Mouse (Mus musculus) splenic B cell, adult 2 months (primary cell): Measurements from ENCODE around the gene Nova2.

ENCODE experiments used
- DNase-seq: peaks from one replicate; pipeline ENCODE4 v3.0.0-alpha.2; 2011; ENCODE audit warnings: low read depth, low spot score
- H3K27me3 ChIP-seq: 2 replicates; pipeline ENCODE4 v1.6.1; 2012; ENCODE audit warnings: mild to moderate bottlenecking, low read length, moderate library complexity, mixed read lengths; ENCODE audit not compliant: control insufficient read depth, poor library complexity, insufficient read depth, severe bottlenecking
- H3K36me3 ChIP-seq: 2 replicates; pipeline ENCODE4 v1.6.1; 2012; ENCODE audit warnings: mild to moderate bottlenecking, low read length, moderate library complexity, mixed read lengths; ENCODE audit not compliant: control insufficient read depth, poor library complexity, insufficient read depth, severe bottlenecking

Nova2 gene

GRCm38 (mm10) chr7:18925162-18925938 lies at the start of gene Nova2:
TSS of gene Nova2 (plus strand) at chr7:18925888.
- H3K36me3 ChIP-seq = no peaks in the 10 kb centered on the region
- peaks cover 5% of the 10 kb centered on the region for H3K27me3 ChIP-seq
- peak; percentile 76 for DNase-seq

- no peak for DNase-seq
- Histone ChIP-seq H3K36me3 (no peaks in the 10 kb centered on the region), H3K27me3 (no peaks in the 10 kb centered on the region; the same call in 1 of the 2 replicates)
Measured at GRCm38 (mm10) chr7:18878691-18879090, 47.0 kb upstream of the Nova2 start.

- Histone ChIP-seq H3K36me3 (no peaks in the 10 kb centered on the region; the same call in 1 of the 2 replicates), H3K27me3 (no peaks in the 10 kb centered on the region)
- DNase-seq = peak; percentile 62
Measured at GRCm38 (mm10) chr7:18883991-18884744, 41.5 kb upstream of the Nova2 start.

GRCm38 (mm10) chr7:18884745-18885422 lies 40.8 kb upstream of the Nova2 start:
- no peaks in the 10 kb centered on the region; the same call in 1 of the 2 replicates for H3K36me3 ChIP-seq
- no peaks in the 10 kb centered on the region for H3K27me3 ChIP-seq
- DNase-seq = no peak

GRCm38 (mm10) chr7:18886963-18887362 lies 38.7 kb upstream of the Nova2 start:
- Histone ChIP-seq H3K27me3 (no peaks in the 10 kb centered on the region), H3K36me3 (peaks cover 4% of the 10 kb centered on the region)
- no peak for DNase-seq

GRCm38 (mm10) chr7:18890848-18891247 lies 34.8 kb upstream of the Nova2 start:
- peaks cover 4% of the 10 kb centered on the region for H3K36me3 ChIP-seq
- DNase-seq = no peak
- no peaks in the 10 kb centered on the region for H3K27me3 ChIP-seq

GRCm38 (mm10) chr7:18891872-18892599 lies 33.7 kb upstream of the Nova2 start:
- H3K27me3 ChIP-seq = no peaks in the 10 kb centered on the region
- H3K36me3 ChIP-seq = peaks cover 4% of the 10 kb centered on the region
- DNase-seq = peak; percentile 87

- peaks cover 4% of the 10 kb centered on the region for H3K36me3 ChIP-seq
- H3K27me3 ChIP-seq = no peaks in the 10 kb centered on the region
- DNase-seq = no peak
Measured at GRCm38 (mm10) chr7:18893009-18893408, 32.7 kb upstream of the Nova2 start.

GRCm38 (mm10) chr7:18893651-18894430 lies 31.8 kb upstream of the Nova2 start:
- Histone ChIP-seq H3K27me3 (no peaks in the 10 kb centered on the region), H3K36me3 (peaks cover 4% of the 10 kb centered on the region)
- DNase-seq = peak; percentile 65

- Histone ChIP-seq H3K27me3 (no peaks in the 10 kb centered on the region), H3K36me3 (no peaks in the 10 kb centered on the region)
- DNase-seq = peak; percentile 39
Measured at GRCm38 (mm10) chr7:18896536-18896935, 29.2 kb upstream of the Nova2 start.

- DNase-seq = no peak
- Histone ChIP-seq H3K27me3 (no peaks in the 10 kb centered on the region), H3K36me3 (no peaks in the 10 kb centered on the region; the same call in 1 of the 2 replicates)
Measured at GRCm38 (mm10) chr7:18900513-18900912, 25.2 kb upstream of the Nova2 start.

- Histone ChIP-seq H3K36me3 (no peaks in the 10 kb centered on the region; the same call in 1 of the 2 replicates), H3K27me3 (no peaks in the 10 kb centered on the region)
- no peak for DNase-seq
Measured at GRCm38 (mm10) chr7:18902486-18902885, 23.2 kb upstream of the Nova2 start.

GRCm38 (mm10) chr7:18904971-18905370 lies 20.7 kb upstream of the Nova2 start:
- Histone ChIP-seq H3K36me3 (no peaks in the 10 kb centered on the region; the same call in 1 of the 2 replicates), H3K27me3 (no peaks in the 10 kb centered on the region)
- DNase-seq = no peak

GRCm38 (mm10) chr7:18909797-18910196 lies 15.9 kb upstream of the Nova2 start:
- Histone ChIP-seq H3K36me3 (no peaks in the 10 kb centered on the region), H3K27me3 (no peaks in the 10 kb centered on the region)
- no peak for DNase-seq
